Mouse (Mus musculus): ENCODE results near the gene Commd7. TPM values are rescaled to one million over a fixed set of nuclear protein-coding genes. Genes with fewer than 3 reads are reported as not detected.

Commd7 gene
- polyA plus RNA-seq, 1 experiment, result 29.2 TPM

DNA sequence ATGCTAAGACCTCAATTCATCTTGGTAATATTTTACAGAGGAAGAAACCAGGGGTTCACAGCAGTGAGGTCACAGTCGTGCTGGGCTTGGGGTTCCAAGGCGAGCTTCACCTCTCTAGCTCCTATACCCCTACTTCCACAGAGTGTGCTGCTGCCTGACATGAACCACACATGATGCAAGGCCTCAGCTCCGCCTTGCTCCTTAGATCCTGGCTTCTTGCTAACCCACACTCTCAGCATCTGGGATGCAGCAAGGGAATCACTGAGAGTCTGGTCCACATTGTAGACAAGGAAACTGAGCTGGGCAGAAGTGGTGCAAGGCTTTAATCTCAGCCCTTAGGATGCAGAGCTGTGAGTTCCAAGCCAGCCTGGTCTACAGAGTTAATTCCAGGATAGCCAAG is 52.5 kb downstream of the Commd7 start:
- H3K4me1 ChIP-seq (ENCODE audit: control insufficient read depth, insufficient read depth, low read length), result no peaks in the 10 kb centered on the region
- no peak overlapping the region for H3K4me3 ChIP-seq (ENCODE audit: insufficient read depth, low read length)
- TF ChIP-seq CTCF (IDR thresholded peaks at IDR 0.05; ENCODE audit: extremely low read depth, insufficient read depth, low read length) (no peak), POLR2A (IDR thresholded peaks at IDR 0.05; ENCODE audit: extremely low read depth, insufficient read depth, low read length) (no peak)
- no peak overlapping the region for H3K27ac ChIP-seq (ENCODE audit: insufficient read depth, low read length)

DNA sequence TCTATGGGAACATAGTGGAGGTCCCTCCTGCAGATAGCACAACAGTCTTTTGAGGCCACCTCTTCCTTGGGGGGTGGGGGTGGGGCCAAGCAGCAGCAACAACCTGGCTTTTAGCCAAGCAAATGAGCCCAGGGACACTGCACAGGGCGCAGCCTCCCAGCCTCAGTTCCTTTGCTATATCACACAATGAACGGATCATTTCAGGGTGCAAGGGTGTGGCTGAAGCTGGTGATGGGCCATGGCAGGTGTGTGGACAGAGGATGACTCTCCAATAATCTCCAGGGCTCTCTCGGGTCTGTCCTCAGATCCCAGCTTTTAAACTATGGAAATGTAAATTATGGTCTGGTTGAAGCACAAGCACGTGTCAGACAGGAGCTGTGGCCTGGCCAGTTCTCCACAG is 55.5 kb downstream of the Commd7 start:
- no peaks in the 10 kb centered on the region for H3K4me1 ChIP-seq (ENCODE audit: control insufficient read depth, insufficient read depth, low read length)
- H3K4me3 ChIP-seq (ENCODE audit: insufficient read depth, low read length), result no peak overlapping the region
- H3K27ac ChIP-seq (ENCODE audit: insufficient read depth, low read length), result no peak overlapping the region
- no peak for TF ChIP-seq CTCF (IDR thresholded peaks at IDR 0.05; ENCODE audit: extremely low read depth, insufficient read depth, low read length)
- no peak for TF ChIP-seq POLR2A (IDR thresholded peaks at IDR 0.05; ENCODE audit: extremely low read depth, insufficient read depth, low read length)

DNA sequence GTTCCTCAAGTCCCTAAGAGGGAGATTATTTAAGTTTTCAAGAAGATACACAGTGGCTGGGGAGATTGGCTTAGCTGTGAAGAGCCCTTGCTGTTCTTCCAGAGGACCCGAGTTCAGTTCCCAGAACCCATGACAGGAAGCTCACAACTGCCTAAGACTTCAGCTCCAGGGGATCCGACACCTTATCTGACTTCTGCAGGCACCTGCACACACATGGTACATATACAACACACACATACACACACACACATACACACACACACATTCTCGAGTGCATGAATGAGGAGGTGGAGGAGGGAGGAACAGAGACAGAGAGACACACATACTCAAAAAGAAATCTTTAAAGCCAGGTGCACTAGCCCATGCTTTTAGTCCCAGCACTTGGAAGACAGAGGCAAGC is 56.4 kb downstream of the Commd7 start:
- TF ChIP-seq CTCF (IDR thresholded peaks at IDR 0.05; ENCODE audit: extremely low read depth, insufficient read depth, low read length) (no peak), POLR2A (IDR thresholded peaks at IDR 0.05; ENCODE audit: extremely low read depth, insufficient read depth, low read length) (no peak)
- Histone ChIP-seq H3K27ac (ENCODE audit: insufficient read depth, low read length) (no peak overlapping the region), H3K4me1 (ENCODE audit: control insufficient read depth, insufficient read depth, low read length) (no peaks in the 10 kb centered on the region), H3K4me3 (ENCODE audit: insufficient read depth, low read length) (no peak overlapping the region)

DNA sequence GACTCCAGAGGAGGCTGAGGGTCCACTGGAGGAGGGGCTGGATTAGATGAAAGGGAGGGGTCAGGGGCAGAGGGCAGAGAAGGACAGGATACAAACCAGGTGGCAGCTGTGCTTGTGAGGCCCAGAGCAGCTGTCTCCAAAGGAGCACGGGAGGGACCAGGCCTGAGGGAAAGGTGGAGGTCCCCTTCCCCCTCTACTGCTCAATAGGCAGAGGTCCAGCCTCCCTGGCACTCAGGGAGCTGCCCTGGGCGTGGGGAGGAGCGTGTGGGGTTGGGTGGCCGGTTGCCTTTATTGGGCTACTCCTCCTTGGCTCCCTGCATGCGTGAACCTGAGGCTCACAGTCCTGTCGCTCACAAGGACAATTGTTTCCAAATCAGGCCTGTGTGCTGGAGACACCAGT is 57.0 kb downstream of the Commd7 start:
- H3K4me1 ChIP-seq (ENCODE audit: control insufficient read depth, insufficient read depth, low read length), result no peaks in the 10 kb centered on the region
- H3K4me3 ChIP-seq (ENCODE audit: insufficient read depth, low read length), result no peak overlapping the region
- H3K27ac ChIP-seq (ENCODE audit: insufficient read depth, low read length), result no peak overlapping the region
- TF ChIP-seq POLR2A (IDR thresholded peaks at IDR 0.05; ENCODE audit: extremely low read depth, insufficient read depth, low read length) (no peak), CTCF (IDR thresholded peaks at IDR 0.05; ENCODE audit: extremely low read depth, insufficient read depth, low read length) (no peak)

DNA sequence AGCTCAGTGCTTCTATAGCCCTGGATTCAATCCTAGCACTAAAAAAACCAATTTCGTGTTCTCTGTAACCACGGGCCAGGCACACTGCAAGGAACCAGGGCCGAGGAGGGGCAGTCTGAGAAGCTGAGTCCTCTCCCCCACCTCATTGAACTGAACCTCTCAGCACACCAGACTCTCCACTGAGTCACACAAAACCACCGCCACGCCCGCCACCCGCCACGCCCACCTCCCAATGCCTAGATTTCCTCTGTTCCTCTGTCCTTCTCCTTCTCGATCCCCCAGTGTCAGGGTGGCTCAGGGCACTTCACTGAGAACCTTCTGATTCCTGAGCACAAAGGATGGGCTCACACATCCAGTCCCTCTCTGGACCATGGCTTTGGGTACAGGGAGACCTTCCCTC is 59.5 kb downstream of the Commd7 start:
- no peak overlapping the region for H3K27ac ChIP-seq (ENCODE audit: insufficient read depth, low read length)
- TF ChIP-seq POLR2A (IDR thresholded peaks at IDR 0.05; ENCODE audit: extremely low read depth, insufficient read depth, low read length), result no peak
- no peak for TF ChIP-seq CTCF (IDR thresholded peaks at IDR 0.05; ENCODE audit: extremely low read depth, insufficient read depth, low read length)
- no peak overlapping the region for H3K4me3 ChIP-seq (ENCODE audit: insufficient read depth, low read length)
- no peaks in the 10 kb centered on the region for H3K4me1 ChIP-seq (ENCODE audit: control insufficient read depth, insufficient read depth, low read length)

DNA sequence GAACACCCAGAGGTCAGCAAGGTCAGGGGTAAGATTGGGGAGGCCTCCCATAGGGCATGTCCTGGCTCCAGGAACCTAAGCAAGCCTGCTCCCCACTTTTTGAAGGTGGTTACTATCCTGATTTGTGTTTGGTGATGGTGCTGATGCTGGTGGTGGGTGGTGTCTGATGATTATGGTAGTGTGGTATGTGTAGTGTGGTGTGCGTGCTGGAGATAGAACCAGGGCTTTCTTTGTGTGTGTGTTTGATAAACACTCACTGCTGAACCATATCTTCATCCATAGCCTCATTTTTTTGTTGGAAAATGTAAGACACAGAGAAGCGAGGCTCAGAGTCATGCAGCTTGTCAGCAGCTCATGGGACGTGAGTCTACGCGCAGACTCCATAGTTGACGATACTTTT is 64.0 kb downstream of the Commd7 start:
- Histone ChIP-seq H3K4me1 (ENCODE audit: control insufficient read depth, insufficient read depth, low read length) (no peaks in the 10 kb centered on the region), H3K4me3 (ENCODE audit: insufficient read depth, low read length) (no peak overlapping the region), H3K27ac (ENCODE audit: insufficient read depth, low read length) (no peak overlapping the region)
- no peak for TF ChIP-seq CTCF (IDR thresholded peaks at IDR 0.05; ENCODE audit: extremely low read depth, insufficient read depth, low read length)
- no peak for TF ChIP-seq POLR2A (IDR thresholded peaks at IDR 0.05; ENCODE audit: extremely low read depth, insufficient read depth, low read length)

DNA sequence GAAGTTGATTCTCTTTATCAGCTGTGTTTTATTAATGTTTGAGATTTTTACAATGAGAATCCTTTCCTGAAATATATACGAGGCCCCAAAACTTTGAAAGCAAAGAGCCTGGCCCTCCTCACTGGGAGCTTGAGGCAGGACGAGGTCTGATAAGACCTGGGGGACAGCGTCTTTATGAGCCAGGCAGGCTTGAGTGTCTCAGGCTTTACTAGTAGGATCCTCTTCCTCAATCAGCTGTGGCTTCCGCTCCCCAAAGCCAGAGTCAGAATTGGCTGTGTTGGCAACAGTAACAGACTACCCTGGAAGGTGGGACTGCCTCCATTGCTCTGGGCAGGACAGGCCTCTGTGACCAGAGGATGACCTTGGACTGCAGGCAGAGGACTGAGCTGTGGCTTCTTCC is 64.6 kb downstream of the Commd7 start:
- Histone ChIP-seq H3K4me3 (ENCODE audit: insufficient read depth, low read length) (no peak overlapping the region), H3K4me1 (ENCODE audit: control insufficient read depth, insufficient read depth, low read length) (no peaks in the 10 kb centered on the region), H3K27ac (ENCODE audit: insufficient read depth, low read length) (no peak overlapping the region)
- no peak for TF ChIP-seq CTCF (IDR thresholded peaks at IDR 0.05; ENCODE audit: extremely low read depth, insufficient read depth, low read length)
- no peak for TF ChIP-seq POLR2A (IDR thresholded peaks at IDR 0.05; ENCODE audit: extremely low read depth, insufficient read depth, low read length)

Other genes starting within 250 kb of the Commd7 start
- gene 4930404H24Rik, start 140.0 kb downstream of the Commd7 start, polyA plus RNA-seq (2012; rRNA removed), result not detected in 2 replicates
- gene Nol4l, start 102.8 kb downstream of the Commd7 start, polyA plus RNA-seq (2012; rRNA removed), result 33.6 and 33.9 TPM in 2 replicates
- 0.96 and 1.0 TPM in 2 replicates for gene Dnmt3b, start 16.7 kb upstream of the Commd7 start, polyA plus RNA-seq (2012; rRNA removed)
- gene Dnmt3c, start 63.9 kb upstream of the Commd7 start, polyA plus RNA-seq (2012; rRNA removed), result 0.19 and 0.23 TPM in 2 replicates
- gene Mapre1, start 108.5 kb upstream of the Commd7 start, polyA plus RNA-seq (2012; rRNA removed), result 23.9 and 24.9 TPM in 2 replicates
- gene Efcab8, start 147.2 kb upstream of the Commd7 start, polyA plus RNA-seq (2012; rRNA removed), result 0.06 TPM in 2 replicates
- gene Sun5, start 238.3 kb upstream of the Commd7 start, polyA plus RNA-seq (2012; rRNA removed), result not detected in 2 replicates
- gene Bpifb2, start 242.3 kb upstream of the Commd7 start, polyA plus RNA-seq (2012; rRNA removed), result not detected in 2 replicates

Measured in cortical plate, adult 2 months (tissue).